Mouse (Mus musculus) macrophage (primary cell): Measurements from ENCODE around the gene Iqce. TPM values are rescaled to one million over a fixed set of nuclear protein-coding genes. Genes with fewer than 3 reads are reported as not detected.

Experiments
- H3K27ac ChIP-seq: fragments of 350-480 bp; formaldehyde crosslinking; 2 replicates; pipeline ENCODE4 v1.9.0; 2021
- H3K36me3 ChIP-seq: fragments of 350-480 bp; formaldehyde crosslinking; 2 replicates; pipeline ENCODE4 v1.9.0; 2021; ENCODE audit errors: inconsistent target
- H3K4me3 ChIP-seq: fragments of 350-480 bp; formaldehyde crosslinking; 2 replicates; pipeline ENCODE4 v1.9.0; 2021; ENCODE audit errors: inconsistent target
- H3K79me2 ChIP-seq: fragments of 350-480 bp; formaldehyde crosslinking; 2 replicates; pipeline ENCODE4 v1.9.0; 2021; ENCODE audit errors: inconsistent target
- WGBS: methylation state at CpG from one replicate; pipeline ENCODE4 v1.1.7; 2026; ENCODE audit warnings: inconsistent platforms; ENCODE audit not compliant: missing documents; 5-methylcytosine and 5-hydroxymethylcytosine counted together
- polyA plus RNA-seq: library from polyadenylated mRNA; stranded (reverse); fragments of 250-400 nt; gene quantifications from 3 replicates; pipeline ENCODE4 v1.2.4, GENCODE M21; 2018; ENCODE audit warnings: inconsistent platforms

The Iqce gene
- polyA plus RNA-seq, 1 experiment from 2014 or later, result 17.2 TPM

DNA sequence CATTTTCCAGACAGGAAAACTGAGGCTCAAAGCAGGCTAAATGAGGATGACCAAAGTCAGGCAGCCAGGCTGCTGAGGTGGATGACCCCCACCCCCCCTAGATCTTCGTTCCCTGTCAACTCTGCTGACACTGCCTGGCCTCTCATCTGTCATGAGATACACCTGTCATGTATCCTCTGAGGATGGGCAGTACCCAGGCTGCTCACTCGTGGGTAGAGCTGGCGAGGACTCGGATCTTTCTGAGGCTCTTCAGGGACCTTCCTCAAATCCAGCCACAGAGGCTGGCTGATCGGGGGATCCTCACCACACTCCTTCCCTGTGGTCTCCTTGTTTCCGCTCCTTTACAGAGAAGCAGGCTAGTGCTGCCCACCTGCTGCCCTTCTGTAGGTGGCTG, 86.1 kb downstream of the Iqce start:
- Histone ChIP-seq H3K4me3 (no peak overlapping the region), H3K79me2 (peaks cover 40% of the 10 kb centered on the region), H3K27ac (peak overlapping the region; percentile 98), H3K36me3 (peaks cover 30% of the 10 kb centered on the region)
- 35% methylated on average over 6 of the region's 6 CpGs for WGBS

DNA sequence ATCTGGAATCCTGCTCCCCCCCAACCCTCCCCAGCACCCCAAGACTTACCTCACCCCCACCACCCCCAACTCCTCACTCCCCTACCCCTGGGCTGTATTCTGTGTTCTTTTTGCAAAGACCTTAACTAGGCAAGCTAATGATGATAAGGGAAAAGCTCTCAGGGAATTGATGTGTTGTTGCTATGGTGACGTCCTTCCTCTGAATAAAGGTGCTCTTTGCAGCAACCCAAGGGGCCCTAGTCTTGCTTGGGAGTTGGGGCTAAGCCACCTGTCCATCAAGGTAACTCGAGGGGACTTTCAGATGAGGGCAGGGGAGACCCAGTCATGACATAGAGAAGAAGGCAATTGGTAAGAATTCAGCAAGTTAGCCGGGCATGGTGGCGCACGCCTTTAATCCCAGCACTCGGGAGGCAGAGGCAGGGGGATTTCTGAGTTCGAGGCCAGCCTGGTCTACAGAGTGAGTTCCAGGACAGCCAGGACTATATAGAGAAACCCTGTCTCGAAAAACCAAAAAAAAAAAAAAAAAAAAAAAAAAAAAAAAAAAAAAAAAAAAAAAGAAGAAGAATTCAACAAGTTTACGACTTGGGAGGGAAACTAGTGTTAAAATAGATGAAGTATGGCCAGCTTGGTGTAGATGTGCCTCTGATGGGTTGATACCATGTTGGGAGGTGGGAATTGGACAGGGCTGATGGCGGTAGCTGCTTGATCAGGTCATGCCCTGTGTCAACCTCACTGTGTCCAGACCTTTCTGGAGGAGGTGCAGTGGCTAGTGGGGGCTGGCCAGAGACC, 86.7 kb downstream of the Iqce start:
- H3K4me3 ChIP-seq, result no peak overlapping the region
- H3K79me2 ChIP-seq, result peaks cover 44% of the 10 kb centered on the region
- peaks cover 30% of the 10 kb centered on the region for H3K36me3 ChIP-seq
- peak overlapping the region; percentile 98 for H3K27ac ChIP-seq
- WGBS, result 79% methylated on average over 8 of the region's 10 CpGs

DNA sequence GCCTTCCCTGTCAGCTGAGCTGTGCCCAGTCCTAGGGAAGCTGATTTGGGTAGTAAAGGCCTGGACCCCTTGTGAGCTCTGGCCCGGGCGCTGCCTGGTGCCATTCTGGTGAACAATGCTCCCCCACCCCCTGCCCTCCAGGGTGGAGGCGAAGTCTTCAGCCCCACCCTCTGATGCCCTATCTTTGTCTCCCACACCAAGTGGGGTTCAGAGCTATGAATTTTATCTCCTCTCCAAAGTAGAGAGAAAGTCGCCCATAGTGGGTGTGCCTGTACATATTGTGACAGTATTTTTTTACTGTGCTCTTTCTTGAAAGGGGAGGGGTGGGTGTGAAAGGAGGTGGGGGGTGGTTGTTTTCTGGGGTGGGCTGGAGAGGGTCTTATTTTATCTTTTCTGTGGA, 87.3 kb downstream of the Iqce start:
- Histone ChIP-seq H3K79me2 (peaks cover 51% of the 10 kb centered on the region), H3K4me3 (no peak overlapping the region), H3K27ac (peak overlapping the region; percentile 98; the same call in 1 of the 2 replicates), H3K36me3 (peaks cover 30% of the 10 kb centered on the region)
- 92% methylated on average over 4 of the region's 4 CpGs for WGBS

DNA sequence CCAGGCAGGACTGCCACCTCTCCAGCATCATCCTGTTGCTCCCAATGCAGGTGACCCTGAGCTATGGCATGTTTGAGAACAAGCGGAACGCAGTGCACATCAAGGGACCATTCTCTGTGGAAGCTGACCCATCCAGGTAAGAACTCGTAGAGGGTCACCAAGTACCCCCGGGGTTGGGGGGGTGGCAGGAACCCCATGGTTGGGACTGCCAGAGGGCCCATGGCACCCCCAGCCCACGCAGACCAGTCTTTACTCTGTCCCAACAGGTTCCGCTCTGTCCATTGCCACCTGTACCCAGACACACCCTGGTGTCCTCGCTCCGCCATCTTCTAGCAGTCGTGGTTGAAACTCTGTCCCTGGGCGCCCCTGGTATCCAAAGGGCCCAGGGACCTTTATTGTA, 88.0 kb downstream of the Iqce start:
- no peak overlapping the region for H3K4me3 ChIP-seq
- peaks cover 58% of the 10 kb centered on the region for H3K79me2 ChIP-seq
- H3K36me3 ChIP-seq, result peaks cover 30% of the 10 kb centered on the region
- H3K27ac ChIP-seq, result no peak overlapping the region
- 94% methylated on average over 10 of the region's 10 CpGs for WGBS

DNA sequence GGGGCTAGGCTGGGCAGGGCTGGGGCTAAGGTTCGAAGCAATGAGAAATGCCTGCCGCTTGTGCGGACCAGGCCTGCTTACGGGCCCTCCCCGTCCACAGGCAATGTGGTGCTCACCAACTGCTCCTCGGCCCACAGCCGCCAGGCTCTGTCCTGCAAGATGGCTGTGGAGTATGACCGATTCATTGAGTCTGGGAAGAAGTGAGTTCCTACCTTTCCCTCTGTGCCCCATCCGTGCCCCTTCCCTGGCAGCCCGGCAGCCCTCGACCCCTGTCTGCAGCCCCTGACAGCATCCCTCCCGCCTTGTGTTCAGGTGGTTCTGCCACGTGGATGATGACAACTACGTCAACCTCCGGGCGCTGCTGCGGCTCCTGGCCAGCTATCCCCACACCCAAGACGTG, 90.0 kb downstream of the Iqce start:
- H3K36me3 ChIP-seq, result peaks cover 30% of the 10 kb centered on the region
- H3K4me3 ChIP-seq, result no peak overlapping the region
- H3K79me2 ChIP-seq, result peaks cover 76% of the 10 kb centered on the region
- WGBS, result 95% methylated on average over 17 of the region's 18 CpGs
- H3K27ac ChIP-seq, result no peak overlapping the region

Other genes starting within 250 kb of the Iqce start
- gene Chst12, start 196.8 kb downstream of the Iqce start, polyA plus RNA-seq, result 34.3 to 56.4 TPM (median 38.4 TPM) in 3 replicates
- gene Grifin, start 137.3 kb downstream of the Iqce start, polyA plus RNA-seq, result not detected in 3 replicates
- 33.7 to 75.9 TPM (median 52.2 TPM) in 3 replicates for gene Lfng, start 95.1 kb downstream of the Iqce start, polyA plus RNA-seq
- 40.4 to 80.7 TPM (median 48.0 TPM) in 3 replicates for gene Ttyh3, start 53.3 kb downstream of the Iqce start, polyA plus RNA-seq
- gene Brat1, start 2.6 kb upstream of the Iqce start, polyA plus RNA-seq, result 5.1 to 13.0 TPM (median 10.3 TPM) in 3 replicates
- gene Amz1, start 21.7 kb upstream of the Iqce start, polyA plus RNA-seq, result 10.9 to 24.7 TPM (median 13.4 TPM) in 3 replicates
- gene Gna12, start 128.1 kb upstream of the Iqce start, polyA plus RNA-seq, result 97.9 to 155 TPM (median 121 TPM) in 3 replicates